Mouse (Mus musculus): ENCODE data around the gene Ccdc38.
A peak's percentile ranks its signal among the peaks of the same experiment; 100 is the strongest.
"Not testable (repeated sequence)": the region's sequence is repeated elsewhere in the genome, so short reads cannot be mapped to it uniquely, and the experiment has no call there.

The Ccdc38 gene

DNA sequence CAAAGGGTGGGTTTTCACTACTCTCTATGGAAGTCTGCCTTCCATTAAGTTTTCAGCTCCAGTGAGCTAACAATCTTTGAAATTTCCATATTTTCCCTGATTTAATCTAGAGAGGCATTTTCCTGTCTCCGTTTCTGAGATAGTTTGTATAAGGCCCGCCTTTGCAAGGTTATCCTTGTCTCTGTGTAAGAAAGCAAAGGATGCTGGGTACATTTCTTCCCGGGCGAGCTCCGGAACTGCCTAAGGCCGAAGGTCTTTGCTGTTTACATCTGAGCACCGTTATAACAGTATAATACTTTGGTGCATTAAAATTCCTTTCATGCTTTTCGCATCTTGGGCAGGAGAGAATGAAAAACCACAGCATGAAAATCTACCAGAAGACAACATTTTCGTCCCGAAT lies 9.4 kb downstream of the Ccdc38 start:
- no peak for DNase-seq

DNA sequence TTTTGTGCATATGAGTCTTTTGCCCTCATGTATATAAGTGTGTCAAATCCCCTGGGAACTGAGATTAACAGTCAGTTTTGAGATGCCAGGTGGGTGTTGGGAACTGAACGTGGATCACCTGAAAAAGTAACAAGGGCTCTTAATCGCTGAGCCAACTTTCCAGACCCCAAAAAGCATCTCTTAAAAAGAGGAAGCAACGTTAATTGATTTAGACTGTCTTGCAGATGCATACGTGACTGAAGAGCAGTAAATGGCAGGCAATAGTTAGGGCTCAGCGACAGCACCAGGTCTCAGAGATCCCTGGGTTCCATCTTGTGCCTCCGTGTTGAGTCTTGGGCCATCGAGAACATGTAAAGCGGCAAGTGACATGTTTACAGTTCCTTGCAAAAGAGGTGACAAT lies 12.2 kb downstream of the Ccdc38 start:
- DNase-seq, result no peak

DNA sequence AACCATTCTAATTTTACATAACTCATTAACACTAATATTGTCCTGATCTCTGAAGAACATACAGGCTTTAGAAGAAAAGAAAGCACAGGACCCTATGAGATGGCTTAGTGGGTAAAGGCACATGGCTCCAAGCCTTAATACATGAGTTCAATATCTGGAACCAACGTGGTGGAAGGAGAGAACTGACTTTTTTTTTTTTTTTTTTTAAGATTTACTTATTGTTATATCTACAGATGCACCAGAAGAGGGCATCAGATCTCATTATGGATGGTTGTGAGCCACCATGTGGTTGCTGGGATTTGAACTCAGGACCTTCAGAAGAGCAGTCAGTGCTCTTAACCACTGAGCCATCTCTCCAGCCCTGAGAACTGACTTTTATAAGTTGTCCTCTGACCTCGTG lies 17.5 kb downstream of the Ccdc38 start:
- not testable (repeated sequence) for DNase-seq

DNA sequence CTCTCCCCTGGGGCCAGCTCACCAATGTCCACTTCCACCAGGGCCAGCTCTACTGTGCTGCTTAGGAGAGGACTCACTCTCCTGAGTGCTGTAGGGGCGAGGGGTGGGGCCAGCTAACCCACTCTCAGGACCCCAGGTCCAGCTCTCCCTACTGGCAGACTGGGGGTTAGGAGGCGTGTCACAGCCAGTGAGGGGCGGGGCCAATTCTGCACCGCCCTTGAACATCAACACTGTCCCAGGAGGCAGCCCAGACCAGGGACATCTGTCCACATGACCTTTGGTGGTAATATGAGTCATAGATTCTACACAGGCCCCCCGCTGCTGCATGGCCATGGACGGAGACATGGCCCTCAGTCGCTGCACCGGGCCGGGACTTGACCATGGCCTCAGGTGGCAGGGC lies 19.4 kb downstream of the Ccdc38 start:
- no peak for DNase-seq

DNA sequence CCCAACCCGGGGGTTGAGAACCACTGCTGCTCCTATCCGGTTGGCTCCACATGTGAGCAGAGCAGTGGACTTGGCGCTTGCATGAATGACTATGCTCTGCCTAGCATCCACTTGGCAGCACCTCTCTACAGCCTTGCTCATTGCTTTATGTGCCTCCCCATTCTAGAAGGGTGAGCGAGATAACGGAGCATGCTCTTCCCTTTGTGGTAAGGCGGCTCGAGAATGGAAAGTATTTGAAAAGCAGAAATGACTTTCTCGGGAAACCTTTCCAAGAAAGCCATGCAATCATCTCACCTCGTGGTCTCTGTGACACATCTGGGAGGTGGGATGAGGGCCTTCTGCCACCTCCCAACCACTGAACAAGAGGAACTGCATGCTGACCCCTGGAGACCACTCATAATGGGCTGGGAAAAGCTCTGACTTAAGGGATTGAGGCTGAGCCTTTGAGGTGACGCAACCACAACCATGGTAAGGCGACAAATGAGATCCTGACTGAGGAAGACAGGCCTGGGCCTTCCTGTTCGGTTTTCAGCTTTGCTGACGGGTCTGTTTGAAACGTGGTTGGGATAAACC lies 24.2 kb downstream of the Ccdc38 start:
- DNase-seq, result no peak

DNA sequence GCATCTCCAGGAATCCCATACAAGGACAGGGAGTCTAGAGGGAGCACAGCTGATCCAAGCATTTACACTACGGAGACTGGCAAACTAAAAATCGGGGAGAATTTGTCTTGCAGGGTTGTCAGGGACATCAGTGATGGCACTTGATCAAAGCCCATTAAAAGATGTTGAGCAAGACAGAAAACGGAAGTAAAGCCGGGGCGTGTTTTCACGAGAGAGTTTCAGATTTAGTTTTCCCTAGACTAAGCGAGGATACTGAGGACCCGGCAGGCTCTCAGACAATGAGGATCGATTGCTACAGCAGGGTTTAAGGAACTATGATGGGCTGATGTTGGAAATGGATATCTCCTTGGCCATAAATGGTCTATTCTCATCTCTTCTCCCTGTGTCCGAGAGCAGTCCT lies 26.6 kb downstream of the Ccdc38 start:
- DNase-seq, result no peak

DNA sequence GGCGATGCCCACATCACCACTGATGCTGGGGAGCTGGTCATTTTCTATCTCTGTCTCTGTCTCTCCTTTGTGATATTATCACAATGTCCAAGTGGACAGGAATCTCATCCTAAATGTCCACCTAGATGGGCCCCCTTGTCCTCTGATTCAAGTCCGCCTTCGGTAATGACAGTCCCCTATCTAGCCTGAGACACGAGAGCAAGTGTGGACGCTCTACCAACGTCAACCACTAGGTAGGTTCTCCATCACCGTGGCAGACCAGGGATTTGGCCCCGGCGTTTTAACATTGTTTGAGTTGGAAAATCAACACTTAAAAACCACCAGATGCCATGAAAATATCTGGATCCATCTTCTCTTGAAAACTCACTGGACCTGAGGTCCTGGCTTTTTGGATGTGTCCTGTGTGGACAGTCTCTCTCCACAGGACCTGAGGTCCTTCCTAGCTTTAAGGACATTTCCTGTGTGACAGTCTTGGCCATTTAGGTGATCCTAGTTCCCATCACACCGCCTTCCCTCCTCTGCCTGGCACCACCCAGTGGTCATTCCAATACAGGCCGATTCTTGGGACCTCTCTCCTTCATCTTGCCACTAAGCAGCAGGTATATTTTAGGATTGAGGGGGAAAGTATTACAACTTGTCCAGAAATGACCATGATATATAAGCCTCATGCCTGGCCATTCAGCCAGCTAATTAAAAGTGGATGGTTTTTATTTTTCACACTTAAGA lies 27.6 kb downstream of the Ccdc38 start:
- no peak for DNase-seq

DNA sequence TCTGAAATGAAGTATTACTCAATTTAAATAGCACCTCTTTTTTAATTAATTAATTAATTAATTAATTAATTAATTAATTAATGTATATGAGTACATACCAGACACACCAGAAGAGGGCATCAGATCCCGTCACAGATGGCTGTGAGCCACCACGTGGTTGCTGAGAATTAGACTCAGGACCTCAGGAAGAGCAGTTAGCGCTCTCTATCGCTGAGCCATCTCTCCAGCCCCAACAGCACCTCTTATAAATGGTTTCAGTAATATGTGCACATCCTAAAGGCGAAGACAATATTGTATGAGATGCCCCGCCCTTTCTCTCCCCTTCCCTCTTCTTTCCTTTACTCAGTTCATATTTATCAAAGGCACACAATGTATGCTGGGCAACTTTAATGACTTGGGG lies 28.2 kb downstream of the Ccdc38 start:
- DNase-seq, result no peak

DNA sequence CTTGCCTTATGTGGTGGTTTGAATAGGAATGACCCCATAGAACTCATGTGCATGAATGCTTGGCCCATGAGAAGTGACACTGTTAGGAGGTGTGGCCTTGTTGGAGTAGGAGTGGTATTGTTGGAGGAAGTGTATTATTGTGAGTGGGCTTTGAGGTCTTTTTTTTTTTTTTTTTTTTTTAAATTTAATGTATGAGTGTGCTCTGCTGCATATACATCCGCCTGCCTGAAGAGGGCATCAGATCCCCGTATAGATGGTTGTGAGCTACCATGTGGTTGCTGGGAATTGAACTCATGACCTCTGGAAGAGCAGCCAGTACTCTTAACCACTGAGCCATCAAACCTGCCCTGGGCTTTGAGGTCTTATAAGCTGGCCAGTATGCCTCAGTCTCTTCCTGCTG lies 31.8 kb downstream of the Ccdc38 start:
- DNase-seq, result no peak

DNA sequence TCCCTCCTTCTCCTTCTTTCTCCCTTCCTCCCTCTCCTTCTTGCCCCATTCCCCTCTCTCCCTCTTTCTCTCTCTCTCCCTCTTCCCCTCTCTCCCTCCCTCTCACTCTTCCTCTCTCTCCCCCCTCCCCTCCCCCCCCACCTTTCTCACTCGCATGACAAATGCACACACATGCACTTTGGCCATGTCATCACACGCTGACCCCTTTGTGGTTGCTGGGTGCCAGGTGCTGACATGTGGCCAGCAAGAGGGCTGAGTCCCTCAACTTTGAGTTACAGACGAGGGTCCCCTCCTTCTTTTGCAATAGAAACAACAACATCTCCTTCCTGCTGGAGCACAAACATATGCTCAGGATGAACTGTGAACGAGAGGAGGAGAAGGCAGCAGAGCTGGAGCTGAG lies 34.5 kb downstream of the Ccdc38 start:
- DNase-seq, result no peak

DNA sequence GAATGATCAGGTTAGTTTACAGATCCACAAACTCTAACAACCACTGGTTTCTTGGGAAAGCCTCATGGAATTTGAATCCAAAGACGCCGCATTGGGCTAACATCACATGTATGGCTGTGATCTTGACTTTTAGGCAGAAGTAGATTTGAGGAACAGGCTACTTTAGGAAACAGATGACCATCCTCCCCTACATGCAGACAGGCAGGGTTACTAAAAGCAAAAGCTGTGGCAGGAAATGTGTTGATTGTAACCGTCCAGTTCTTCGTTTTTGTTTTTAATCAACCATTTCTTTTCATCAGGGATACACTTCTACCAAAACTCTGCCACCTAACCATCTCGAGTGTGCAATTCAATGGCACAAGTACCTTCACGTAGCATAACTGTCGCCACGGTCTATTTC lies 35.5 kb downstream of the Ccdc38 start:
- DNase-seq, result no peak

DNA sequence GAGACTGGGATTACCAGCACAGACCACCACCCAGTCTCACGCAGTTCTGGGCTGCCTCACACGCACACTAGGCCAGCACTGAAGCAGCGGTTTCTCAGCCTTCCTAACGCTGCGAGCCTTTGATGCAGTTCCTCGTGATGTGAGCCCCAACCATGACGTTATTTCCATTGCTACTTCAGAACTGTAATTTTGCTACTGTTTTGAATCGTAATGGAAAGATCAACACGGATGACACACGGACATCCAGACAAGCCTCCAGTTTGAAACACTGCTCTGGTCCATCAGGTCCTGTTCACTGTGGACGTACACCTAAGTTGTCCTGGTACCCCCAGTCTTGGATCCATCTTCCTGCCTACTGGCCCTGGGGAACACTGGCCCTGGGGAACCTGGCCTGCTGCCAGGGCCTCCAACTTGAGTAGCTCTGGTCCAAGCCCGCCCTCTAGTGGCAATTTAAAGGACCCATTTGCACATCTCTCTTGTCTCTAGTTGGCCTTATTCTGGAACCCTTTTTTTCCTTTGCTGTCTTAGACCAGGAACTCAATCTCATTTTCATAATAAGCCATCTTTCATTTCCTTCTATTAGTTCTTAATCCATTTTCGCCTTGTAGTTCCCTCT lies 36.9 kb downstream of the Ccdc38 start:
- DNase-seq, result peak; percentile 65 to 85

DNA sequence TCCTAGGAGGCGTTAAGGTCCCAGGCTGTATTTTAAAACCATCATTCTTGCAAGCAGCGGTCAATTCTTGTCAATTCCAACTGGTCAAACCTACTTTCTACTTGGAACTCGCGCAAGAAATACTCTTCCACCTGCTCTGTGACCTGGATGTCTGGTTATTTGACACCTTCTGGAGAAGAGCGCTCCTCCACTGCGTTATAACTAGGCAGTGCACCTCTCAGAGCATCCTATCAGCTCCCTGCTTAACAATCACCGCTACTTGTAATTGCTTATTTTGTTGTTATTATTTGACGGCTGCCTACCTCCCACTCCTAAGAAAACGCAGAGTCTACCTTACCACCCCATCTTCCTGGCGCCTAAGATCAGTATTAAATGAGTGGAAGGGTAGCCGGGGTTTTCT lies 48.4 kb downstream of the Ccdc38 start:
- no peak for DNase-seq

DNA sequence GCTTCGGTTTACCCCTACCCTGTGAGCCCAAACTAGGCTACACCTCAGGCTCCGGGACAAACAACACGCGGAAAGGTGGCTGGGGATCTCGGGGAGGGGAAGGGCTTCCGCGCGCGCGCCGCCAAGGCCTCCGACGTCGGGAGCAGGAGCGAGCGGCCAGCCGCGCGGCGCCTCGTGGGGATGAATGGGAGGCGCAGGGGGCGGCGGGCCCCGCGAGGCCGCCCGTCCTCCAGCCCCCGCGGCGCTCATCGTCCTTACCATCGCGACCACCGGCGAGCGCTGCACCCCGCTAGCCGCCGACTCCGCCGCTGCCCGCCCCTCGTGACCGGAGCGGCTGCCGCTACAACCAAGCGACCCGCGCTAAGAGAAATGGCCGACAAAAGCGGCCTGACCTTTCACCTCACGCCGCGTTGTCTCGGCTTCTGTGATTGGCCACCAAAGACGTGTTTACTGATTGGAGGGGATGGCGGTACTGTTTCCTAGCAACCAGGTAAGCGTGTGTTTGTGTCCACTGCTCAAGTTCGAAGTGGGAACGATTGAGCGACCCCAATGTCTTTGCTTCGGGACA lies 48.9 kb downstream of the Ccdc38 start, which contains the start of gene Snrpf:
TSS of gene Snrpf (minus strand) at position 426 of the 568 bp plus-strand sequence.
- DNase-seq, result peak; percentile 93 to 97

DNA sequence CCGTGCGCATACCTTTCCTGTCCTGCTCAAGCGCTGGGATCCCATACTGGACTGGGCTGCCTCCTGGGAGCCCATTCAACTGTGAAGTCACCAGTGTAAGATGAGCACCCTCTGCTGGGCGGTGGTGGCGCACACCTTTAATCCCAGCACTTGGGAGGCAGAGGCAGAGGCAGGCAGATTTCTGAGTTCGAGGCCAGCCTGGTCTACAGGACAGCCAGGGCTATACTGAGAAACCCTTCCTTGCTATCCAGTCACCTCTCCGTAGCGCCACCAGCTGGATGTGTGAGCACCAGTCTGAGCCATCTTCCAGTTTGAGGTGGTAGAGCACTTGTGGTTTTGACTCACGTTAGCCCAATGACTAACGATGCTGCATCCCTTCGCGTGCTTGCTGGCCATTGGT lies 52.0 kb downstream of the Ccdc38 start:
- DNase-seq, result peak; percentile 31 to 39

DNA sequence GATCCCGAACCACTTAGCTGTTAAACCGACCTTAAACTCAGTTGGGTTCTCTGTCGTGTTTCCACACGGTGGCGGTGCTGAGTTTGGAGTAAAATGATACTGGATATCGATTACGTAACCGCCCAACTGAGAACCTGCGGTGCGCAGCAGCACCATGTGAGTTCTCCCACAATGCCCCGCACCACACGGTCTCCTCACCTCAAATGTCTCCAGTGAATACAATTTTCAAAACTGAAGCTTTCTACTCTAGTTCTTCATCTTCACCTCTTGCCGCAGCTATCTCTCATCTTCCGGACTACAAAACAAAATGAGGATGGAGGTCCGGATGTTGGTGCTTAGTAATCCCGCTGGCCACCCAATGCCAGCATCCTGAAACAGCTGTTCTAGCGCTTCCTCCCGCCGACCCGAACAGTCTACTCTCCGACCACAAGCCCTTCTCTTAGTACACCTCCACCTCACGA lies 53.6 kb downstream of the Ccdc38 start:
- DNase-seq, result peak; percentile 89 to 94

DNA sequence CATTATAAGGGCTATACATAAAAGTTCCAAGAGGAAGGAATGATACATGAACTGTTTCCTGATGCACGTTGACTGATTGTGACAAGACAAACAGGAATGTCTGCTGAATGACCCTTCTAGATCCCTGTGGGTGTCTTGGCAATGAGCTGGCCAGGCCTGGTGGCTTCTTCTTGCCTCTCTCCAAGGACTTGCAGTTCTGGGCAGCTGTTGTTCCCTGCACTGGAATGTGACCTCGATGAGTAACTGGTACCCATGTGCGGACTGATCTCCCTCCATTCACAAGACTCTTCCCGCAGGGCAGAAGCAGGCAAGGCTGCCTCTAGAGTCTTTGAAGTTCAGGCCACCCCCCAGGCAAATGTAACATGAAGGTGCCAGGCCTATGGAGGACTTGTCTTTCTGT lies 55.4 kb downstream of the Ccdc38 start:
- no peak for DNase-seq

DNA sequence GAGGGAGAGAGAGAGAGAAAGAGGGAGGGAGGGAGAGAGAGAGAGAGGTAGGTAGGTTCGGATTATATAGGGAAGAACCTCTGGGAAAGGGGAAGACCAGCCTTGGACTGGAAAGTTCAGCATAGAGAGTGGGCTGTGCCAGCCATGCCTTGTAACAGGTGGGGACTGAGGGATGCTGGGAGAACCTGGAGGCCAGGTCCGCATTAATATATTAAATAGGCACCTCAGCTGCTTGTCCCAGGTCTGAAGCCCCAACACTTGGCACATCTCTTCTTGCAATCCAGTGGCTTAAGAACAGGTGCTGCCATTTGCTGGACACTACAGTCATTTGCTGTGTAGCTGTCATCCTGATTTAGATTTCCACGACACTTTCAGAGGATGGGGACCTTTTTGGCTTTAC lies 56.2 kb downstream of the Ccdc38 start:
- DNase-seq, result no peak

DNA sequence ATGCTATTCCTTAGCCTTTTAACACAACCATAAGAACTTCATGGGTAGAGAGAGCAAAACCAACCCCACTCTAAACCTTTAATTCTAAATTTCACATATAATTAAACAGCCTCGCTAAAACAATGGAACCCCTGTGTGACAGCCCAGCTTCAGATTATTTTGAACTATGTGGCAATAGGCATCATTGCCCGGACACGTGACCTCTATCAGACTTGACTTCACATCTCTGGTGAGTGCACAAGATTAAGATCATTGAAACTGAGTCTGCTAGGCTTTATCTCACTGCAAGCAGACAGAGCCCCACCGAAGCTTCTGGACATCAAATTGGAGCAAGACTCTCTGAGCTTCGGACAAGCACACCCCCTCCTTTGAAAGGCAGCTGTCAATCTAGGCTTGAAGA lies 61.9 kb downstream of the Ccdc38 start:
- DNase-seq, result no peak

DNA sequence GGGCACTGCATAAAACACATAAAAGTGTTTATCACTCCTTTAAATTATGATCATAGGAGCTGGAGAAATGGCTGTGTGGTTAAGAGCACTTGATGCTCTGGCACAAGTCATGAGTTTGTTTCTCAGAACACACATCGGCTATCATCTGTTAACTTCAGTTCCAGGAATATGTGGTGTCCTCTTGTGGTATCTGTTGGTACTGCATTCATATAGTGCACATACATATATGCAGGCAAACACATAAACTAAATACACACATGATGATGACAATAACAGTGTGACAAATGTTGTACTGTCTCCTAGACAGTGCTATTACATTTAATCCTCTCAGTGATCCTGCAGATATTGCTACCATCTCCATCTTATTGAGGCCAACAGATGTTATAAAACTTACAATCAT lies 62.8 kb downstream of the Ccdc38 start:
- DNase-seq, result no peak

DNA sequence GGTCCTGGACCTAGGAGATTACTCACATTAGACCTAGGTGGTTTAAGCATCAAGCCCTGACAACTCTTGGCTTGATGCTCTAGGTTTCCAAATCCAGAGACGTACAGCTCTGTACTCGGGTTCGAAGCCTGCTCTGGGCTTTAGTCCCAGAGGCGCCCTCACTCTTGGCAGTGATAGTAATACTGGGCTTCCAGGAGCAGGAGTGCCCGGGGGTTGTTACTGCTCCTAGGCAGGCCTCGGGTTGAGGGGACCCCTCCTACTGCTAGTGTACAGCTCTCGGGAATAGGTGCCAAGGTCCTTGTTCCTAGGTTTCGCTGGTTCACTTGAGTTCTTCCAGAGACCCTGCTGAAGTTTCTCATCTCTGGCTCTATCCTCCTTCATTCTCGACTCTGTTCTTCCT lies 65.9 kb downstream of the Ccdc38 start:
- no peak for DNase-seq

DNA sequence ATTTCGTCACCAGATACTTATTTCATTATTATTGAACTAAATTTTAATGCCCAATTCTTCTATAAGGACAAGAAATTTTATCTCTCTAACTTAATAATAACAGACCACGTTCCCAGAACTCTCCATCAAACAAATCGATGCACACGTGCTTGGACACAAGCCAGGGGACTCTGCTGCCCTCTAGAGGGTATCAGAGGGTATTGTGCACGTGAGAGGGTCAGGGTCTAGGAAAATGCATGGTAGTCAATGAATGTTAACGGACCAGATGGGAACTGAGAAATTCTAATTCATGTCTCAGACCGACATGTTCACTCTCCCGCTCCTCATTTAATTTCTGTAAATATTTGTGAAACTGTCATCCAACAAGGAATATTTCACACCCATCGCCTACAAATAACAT lies 67.6 kb downstream of the Ccdc38 start:
- DNase-seq, result no peak

DNA sequence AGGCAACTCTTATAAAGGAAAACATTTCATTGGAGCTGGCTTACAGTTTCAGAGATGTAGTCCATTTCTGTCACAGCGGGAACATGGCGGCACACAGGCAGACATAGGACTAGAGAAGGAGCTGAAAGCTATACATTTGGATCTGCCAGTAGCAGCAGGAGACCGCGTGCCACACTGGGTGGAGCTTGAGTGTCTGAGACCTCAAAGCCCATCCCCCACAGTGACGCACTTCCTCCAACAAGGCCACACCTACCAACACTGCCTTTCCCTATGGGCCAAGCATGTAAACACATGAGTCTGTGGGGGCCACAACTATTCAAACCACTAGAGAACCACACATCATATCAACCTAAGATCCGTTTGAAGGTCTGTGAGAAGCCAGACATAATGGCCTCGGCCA lies 68.8 kb downstream of the Ccdc38 start:
- DNase-seq, result no peak

DNA sequence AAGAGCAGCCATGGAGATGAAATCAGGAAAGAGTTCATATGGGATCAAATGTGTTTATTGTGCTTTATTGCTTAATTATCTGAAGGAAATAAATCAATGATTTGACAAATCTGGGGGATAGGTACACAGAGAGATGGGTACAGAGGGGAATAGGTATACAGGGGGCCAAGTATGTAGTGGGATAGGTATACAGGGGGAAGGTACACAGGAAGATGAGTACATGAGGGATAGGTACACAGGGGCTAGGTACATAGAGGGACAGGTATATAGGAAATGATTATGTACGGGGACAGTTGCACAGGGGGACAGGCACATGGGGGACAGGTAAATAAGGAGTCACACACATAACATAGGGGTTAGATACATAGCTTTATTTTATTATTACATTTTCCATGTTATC lies 70.5 kb downstream of the Ccdc38 start:
- no peak for DNase-seq

Measured in cerebellum, postnatal 25 days (tissue).